Mouse (Mus musculus): ENCODE data around the gene Serac1.

- TF ChIP-seq CTCF (IDR thresholded peaks at IDR 0.05; ENCODE audit: insufficient read depth, low read length) (no peak), POLR2A (IDR thresholded peaks at IDR 0.05; ENCODE audit: borderline replicate concordance, extremely low read depth, low read depth, low read length) (no peak)
Measured at GRCm38 (mm10) chr17:6117148-6117725, 37.7 kb upstream of the Serac1 start.

All from lung, adult 2 months (tissue).